In the genomic region with DNA sequence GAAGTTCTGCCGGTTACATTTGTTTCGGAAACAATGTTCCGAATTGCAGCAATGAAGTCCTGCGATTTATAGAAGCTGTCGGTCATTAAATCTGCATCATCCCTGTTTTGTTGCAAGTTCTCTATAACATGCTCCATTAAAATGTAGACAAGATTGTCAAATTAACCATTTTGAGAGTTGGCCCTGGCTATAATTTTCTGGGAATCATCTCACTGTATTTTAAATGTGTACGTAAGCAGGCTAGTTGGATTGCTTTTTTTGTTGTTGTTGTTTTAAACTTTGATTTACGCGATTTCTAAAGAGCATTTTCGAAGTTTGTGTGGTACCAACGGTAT, we compare ENCODE assay signal across 8 mouse cellular contexts. TPM values are rescaled to one million over a fixed set of nuclear protein-coding genes. Genes with fewer than 3 reads are reported as not detected.
DNase-seq lines count a peak whose midpoint lies in the region; ATAC-seq and TF ChIP-seq lines count a peak whose summit lies in the region.

No protein-coding gene starts in this region.

- H3K27ac ChIP-seq in heart, embryonic 13.5 days (replicated peaks) = peak overlapping the region; percentile 100
- peak overlapping the region; percentile 97 for H3K27ac ChIP-seq in forebrain, embryonic 16.5 days (ENCODE audit: low read length)
- peak overlapping the region; percentile 100 for H3K27ac ChIP-seq in liver, postnatal 0 days (ENCODE audit: low read depth)

- peaks cover 39% of the 10 kb centered on the region for H3K4me1 ChIP-seq in heart, embryonic 13.5 days
- peaks cover 33% of the 10 kb centered on the region for H3K4me1 ChIP-seq in E14TG2a.4 (replicated peaks; ENCODE audit: low read depth, low read length)
- peaks cover 11% of the 10 kb centered on the region for H3K4me1 ChIP-seq in forebrain, embryonic 16.5 days (replicated peaks; ENCODE audit: control insufficient read depth, insufficient read depth, low read length)
- H3K4me1 ChIP-seq in liver, postnatal 0 days (ENCODE audit: insufficient read depth) = peaks cover 8% of the 10 kb centered on the region; the same call in 1 of the 2 replicates

- DNase-seq in heart, postnatal 25 days (ENCODE audit: low spot score) = no peak
- DNase-seq in liver, postnatal 0 days = no peak
- DNase-seq in right cerebral cortex, postnatal 36 days (ENCODE audit: low spot score in 2 of 2) = no peak
- no peak for DNase-seq in Muller cell, postnatal 12 days (ENCODE audit: inconsistent ontology term)

- peaks cover 6% of the 10 kb centered on the region for H3K36me3 ChIP-seq in heart, embryonic 13.5 days
- H3K36me3 ChIP-seq in E14TG2a.4 (ENCODE audit: insufficient read depth, low read length) = no peaks in the 10 kb centered on the region
- peaks cover 4% of the 10 kb centered on the region for H3K36me3 ChIP-seq in forebrain, embryonic 16.5 days (ENCODE audit: control insufficient read depth, insufficient read depth)
- no peaks in the 10 kb centered on the region for H3K36me3 ChIP-seq in liver, postnatal 0 days (replicated peaks; ENCODE audit: insufficient read depth, low read length)

- intact Hi-C loops in heart, postnatal 25 days (cut with DNase I) = loop anchor here (1.0 to 5.0 kb wide), 3 partner anchors 14 to 427 kb away; no protein-coding TSS in a partner anchor

- TF ChIP-seq EP300 in liver, postnatal 0 days (IDR thresholded peaks at IDR 0.05; ENCODE audit: low read depth) = no peak

- no peaks in the 10 kb centered on the region for H3K9me3 ChIP-seq in heart, embryonic 13.5 days
- H3K9me3 ChIP-seq in E14TG2a.4 (ENCODE audit: low read length) = no peaks in the 10 kb centered on the region
- 0 out of 2 replicates have a peak, but pooled peaks cover 3% of the 10 kb centered on the region for H3K9me3 ChIP-seq in forebrain, embryonic 16.5 days (ENCODE audit: control insufficient read depth, low read length)
- H3K9me3 ChIP-seq in liver, postnatal 0 days (ENCODE audit: low read length) = no peaks in the 10 kb centered on the region

- no peaks in the 10 kb centered on the region for H3K27me3 ChIP-seq in heart, embryonic 13.5 days (replicated peaks)
- H3K27me3 ChIP-seq in E14TG2a.4 (ENCODE audit: insufficient read depth, low read length) = no peaks in the 10 kb centered on the region
- no peaks in the 10 kb centered on the region for H3K27me3 ChIP-seq in forebrain, embryonic 16.5 days (replicated peaks; ENCODE audit: control insufficient read depth, insufficient read depth, low read length)
- no peaks in the 10 kb centered on the region for H3K27me3 ChIP-seq in liver, postnatal 0 days (ENCODE audit: insufficient read depth, low read length)

- no peak for TF ChIP-seq CTCF in E14TG2a.4 (conservative IDR thresholded peaks at IDR 0.05; ENCODE audit: low read length)
- TF ChIP-seq CTCF in liver, postnatal 0 days (IDR thresholded peaks at IDR 0.05; ENCODE audit: low read depth) = no peak

- peak overlapping the region; percentile 100 for H3K9ac ChIP-seq in heart, embryonic 13.5 days
- peak overlapping the region; percentile 98 for H3K9ac ChIP-seq in forebrain, embryonic 16.5 days (replicated peaks; ENCODE audit: low read depth, low read length)
- H3K9ac ChIP-seq in liver, postnatal 0 days (replicated peaks) = peak overlapping the region; percentile 97

- H3K4me3 ChIP-seq in heart, embryonic 13.5 days = peak overlapping the region; percentile 95
- peak overlapping the region; percentile 94 for H3K4me3 ChIP-seq in E14TG2a.4 (replicated peaks; ENCODE audit: low read length)
- peak overlapping the region; percentile 99 for H3K4me3 ChIP-seq in forebrain, embryonic 16.5 days (replicated peaks; ENCODE audit: low read length)
- peak overlapping the region; percentile 81 for H3K4me3 ChIP-seq in liver, postnatal 0 days (ENCODE audit: low read depth, low read length)

- no peak for ATAC-seq in heart, embryonic 13.5 days (ENCODE audit: extremely low read depth, insufficient number of reproducible peaks, low FRiP score, low TSS enrichment)
- no peak for ATAC-seq in forebrain, embryonic 16.5 days
- no peak for ATAC-seq in liver, postnatal 0 days
- no peak for ATAC-seq in CD4-positive, CD25-positive, alpha-beta regulatory T cell, adult 4 months

- 13% methylated on average over 10 of the region's 10 CpGs for WGBS in heart, embryonic 13.5 days
- WGBS in forebrain, embryonic 16.5 days = 4% methylated on average over 10 of the region's 10 CpGs
- WGBS in liver, postnatal 0 days (ENCODE audit: insufficient replicate concordance) = 20% methylated on average over 10 of the region's 10 CpGs

- H3K4me2 ChIP-seq in heart, embryonic 13.5 days = peak overlapping the region; percentile 72
- peak overlapping the region; percentile 61 for H3K4me2 ChIP-seq in forebrain, embryonic 16.5 days (ENCODE audit: low read length)
- peak overlapping the region; percentile 94 for H3K4me2 ChIP-seq in liver, postnatal 0 days (ENCODE audit: low read depth, low read length)

RNA-seq across cellular contexts. Expression of a gene that starts 0.8 kb away (rescaled TPM):
- 32.9 and 37.0 TPM in 2 replicates for polyA plus RNA-seq in heart, embryonic 13.5 days (2015; fragmentation: Nextera tagmentation; extraction: Ambion mirVana)
- total RNA-seq in heart, postnatal 25 days (2021) = 100 to 1,000 TPM; 444 to 447 TPM
- 37.6 and 43.6 TPM in 2 replicates for polyA plus RNA-seq in forebrain, embryonic 16.5 days (2015; fragmentation: Nextera tagmentation; extraction: Ambion mirVana)
- 9.1 and 9.9 TPM in 2 replicates for polyA plus RNA-seq in liver, postnatal 0 days (2015; fragmentation: Nextera tagmentation; extraction: Ambion mirVana)
- polyA plus RNA-seq in CD4-positive, CD25-positive, alpha-beta regulatory T cell, adult 4 months (2017; shearing (Covaris generic)) = 10 to 100 TPM in 1 of 2 experiments, 1 to 10 TPM in 1; 9.8 to 16.3 TPM
